Mouse (Mus musculus) gastrocnemius, postnatal 10 days (tissue): ENCODE measurements around the gene Slbp. TPM values are rescaled to one million over a fixed set of nuclear protein-coding genes. Genes with fewer than 3 reads are reported as not detected.

ENCODE experiments used
- DNase-seq: peaks from one replicate; pipeline ENCODE4 v3.0.0; 2021; ENCODE audit warnings: mixed read lengths
- total RNA-seq, 2 experiments: library from RNA; stranded (reverse); gene quantifications; 2 replicates each; pipeline ENCODE4 v1.2.3; 2021

The Slbp gene
- total RNA-seq, 2 experiments from 2014 or later: 17.9 to 24.6 TPM

DNA sequence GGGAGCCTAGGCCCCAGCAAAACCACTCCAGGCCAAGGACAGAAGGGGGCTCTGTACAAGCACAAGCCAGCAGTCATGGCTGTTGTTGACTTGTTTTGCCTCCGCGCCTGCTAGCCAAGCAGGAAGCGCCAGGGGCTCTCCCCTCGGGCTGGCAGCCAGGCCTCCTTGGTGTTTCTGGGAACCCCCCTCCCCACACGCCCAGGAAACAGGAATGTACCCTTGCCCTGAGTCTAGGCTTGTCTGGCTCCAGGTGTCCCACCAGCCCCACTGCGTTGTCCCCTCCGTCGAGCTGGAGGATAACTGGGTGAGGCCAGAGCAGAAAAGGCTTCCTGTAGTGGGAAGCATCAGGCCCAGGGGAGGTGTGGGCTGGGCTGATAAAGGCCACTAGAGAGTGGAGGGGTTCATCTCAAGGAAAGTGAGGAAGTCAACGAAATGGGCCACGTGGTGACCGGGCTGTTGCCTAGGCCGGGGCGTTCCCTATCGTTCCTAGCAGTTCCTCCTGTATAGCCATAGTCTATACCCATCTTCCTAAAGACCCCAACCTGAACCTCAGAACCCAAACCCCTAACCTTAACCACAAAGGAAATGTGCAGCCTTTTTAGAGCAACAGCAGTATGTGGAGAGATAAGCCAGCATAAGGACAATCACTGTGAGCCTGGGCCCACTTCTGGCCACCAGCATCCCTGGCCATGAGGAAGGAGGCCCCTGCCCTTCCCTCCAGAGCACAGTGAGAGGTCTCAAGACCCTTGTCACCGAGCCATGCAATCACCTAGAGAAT, 29.4 kb upstream of the Slbp start:
- DNase-seq: no peak

DNA sequence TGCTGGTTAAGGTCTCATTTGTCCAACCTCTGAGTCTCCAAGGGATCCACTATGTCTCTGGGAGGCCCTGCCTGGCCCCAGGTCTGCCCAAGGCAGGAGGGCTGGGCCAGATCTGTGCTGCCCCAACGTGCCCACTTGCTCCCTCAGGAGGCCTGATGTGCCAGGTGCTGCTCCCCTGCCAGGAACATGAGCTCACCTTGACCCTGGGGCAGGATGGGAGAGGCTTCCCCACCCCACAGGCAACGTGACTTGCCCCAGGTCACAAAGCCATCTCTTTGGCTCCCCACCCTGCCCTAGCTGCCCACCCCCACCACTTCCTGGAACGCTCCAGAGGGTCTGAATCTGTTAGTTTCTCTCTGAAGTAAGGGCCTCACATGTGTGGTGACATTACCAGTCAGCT, 28.7 kb upstream of the Slbp start:
- DNase-seq: no peak

DNA sequence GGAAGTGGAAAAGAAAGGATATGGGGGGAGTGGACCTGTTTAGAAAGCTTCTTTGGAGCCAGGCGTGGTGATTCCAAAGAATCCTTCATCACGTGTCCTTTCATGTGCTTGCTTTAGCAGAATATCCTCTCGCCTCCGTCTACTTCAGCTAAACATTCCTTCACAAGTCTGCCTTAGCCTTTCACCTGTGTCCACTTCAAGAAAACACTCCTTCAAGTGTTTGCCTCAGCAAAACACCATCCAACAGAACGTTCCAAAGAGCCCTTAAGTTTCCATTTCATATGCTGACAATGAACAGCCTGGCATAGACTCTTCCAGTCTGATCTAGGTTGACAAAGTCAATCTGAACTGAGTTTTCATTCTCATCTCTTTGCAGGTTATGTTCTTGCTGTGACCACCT, 25.9 kb upstream of the Slbp start:
- DNase-seq: no peak

DNA sequence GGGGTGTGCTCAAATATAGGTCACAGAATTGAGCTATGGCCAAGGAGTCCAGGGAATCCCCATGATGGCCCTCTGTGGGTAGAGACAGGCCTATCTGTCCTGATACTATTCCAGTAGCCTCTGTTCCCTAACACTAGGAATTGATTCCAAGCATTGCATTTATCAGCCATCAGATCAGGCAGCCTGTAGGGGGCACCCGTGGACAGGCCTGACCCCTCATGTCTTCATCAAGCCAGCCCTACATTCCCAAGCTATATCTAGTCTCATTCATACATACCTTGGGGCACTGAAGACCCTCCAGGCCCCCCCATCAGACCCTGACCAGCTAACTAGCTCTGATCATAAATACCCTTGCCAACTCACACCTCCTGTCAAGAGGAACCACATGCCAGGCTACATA, 23.6 kb upstream of the Slbp start:
- peak; percentile 72 for DNase-seq

DNA sequence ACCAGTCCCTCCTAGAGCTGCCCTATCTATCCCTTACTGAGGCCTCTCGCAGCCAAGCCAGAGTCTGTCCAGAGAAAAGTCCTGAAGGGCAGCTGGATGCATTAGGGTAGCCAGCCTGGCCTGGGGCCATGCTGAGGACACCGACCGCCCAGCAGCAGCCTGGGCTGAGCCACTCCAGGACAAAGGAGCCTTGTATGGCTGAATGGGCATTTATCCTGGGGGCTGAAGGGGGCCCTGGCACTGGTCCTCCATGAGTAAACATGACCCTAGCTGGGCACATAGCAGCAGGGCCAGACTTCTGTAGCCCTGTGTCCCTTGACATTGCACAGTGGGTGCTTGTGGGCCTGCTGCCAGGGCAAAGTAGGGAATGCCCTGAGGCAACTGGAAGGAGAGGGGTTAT, 22.1 kb upstream of the Slbp start:
- DNase-seq: peak; percentile 47

DNA sequence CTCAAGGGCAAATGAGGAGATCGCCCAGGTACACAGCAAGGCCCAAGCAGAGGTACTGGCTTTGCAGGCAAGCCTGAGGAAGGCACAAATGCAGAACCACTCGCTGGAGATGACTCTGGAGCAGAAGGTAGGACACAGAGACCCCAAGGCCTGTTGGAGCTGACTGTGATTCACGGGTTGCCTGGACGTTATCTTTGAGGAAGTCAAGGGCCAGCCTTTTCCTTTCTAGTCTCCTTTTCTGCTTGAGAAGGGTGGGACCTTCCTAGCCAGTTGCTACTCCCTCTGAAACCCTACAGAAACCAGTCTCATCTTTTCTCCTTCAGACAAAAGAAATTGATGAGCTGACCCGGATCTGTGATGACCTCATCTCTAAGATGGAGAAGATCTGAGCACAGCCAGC, 19.3 kb upstream of the Slbp start:
- no peak for DNase-seq

DNA sequence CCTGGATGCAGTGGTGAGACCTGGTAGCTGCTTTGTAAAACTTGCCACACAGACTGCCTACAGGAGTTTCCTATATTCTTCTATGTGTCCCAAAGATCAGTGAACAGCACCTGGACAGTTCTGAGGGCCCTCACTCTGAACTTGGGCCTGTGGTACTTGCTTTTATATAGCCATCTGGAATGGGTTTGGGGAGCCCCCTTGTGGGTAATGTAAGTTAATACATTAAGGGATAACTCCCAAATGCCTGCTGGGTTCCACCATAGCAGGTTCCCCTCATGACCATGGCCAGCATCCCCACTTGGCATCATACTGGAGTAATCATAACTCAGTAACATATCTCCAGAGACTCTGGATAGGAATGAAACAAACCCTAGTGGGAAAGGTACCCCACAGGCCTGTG, 15.8 kb upstream of the Slbp start:
- DNase-seq: no peak

DNA sequence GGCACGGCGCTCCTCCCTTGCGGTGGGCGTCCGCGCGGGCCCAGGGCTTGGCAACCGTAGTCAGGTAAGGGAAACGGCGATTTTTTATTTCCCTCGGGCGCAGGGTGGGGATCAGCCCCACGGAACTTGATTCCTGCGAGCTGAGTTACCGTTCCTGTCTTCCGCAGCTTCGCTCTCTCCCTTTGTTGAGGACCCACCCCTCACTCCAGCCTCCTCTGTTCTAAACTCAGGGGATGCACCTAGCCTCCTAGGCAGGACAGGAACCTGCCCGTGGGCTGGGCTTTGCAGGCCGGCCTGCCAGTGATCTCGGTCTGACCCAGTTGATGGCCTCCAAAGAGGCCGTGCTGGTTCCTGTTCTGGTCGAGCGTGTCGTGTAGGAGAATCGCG, 6.3 kb upstream of the Slbp start:
- DNase-seq: no peak

DNA sequence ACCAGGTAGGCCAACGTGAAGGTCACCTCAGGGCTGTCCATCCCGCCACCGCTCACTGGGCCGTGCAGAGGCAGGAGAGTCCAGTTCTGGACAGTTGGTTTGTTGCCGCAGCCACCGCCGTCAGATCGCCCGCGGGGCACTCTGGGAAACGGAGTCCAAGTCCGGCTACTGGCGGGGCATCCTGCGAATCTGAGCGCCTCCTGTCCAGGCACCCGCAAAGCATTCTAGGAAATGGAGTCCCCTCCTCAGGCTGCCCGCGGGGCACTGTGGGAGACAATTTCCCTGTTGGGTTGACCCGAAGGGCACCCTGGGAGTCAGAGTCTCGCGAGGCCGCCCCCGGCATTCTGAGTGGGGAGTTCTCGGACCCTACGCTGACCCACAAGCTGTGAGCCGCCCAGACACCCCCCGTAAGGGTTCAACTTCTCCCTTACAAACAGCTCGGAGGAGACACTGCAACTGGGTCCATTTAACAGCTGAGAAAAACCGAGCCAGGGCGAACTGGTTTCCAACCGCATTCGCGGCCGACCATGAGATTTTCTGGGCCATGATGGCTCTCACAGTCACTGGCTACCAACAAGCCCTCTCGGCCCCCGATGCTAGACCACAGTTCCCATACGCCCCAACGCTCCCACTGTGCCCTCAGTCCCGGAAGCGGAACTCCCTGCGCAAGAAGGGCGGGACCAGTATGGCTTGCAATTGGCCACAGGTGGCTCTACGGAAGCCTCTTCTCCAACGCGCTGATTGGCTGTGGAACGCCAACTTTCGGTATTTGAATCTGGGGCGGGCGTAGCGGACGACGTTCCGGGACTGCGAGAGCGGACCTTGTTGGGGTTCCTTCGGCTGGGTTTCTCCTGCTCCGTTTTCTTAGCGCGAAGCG, 5.7 kb upstream of the Slbp start, which contains the start of the genes Tacc3 and Tmem129:
TSS of gene Tacc3 (plus strand) at position 342 of the 877 bp plus-strand sequence.
TSS of gene Tmem129 (minus strand) at position 630 of the 877 bp plus-strand sequence.
- peak; percentile 93 for DNase-seq

DNA sequence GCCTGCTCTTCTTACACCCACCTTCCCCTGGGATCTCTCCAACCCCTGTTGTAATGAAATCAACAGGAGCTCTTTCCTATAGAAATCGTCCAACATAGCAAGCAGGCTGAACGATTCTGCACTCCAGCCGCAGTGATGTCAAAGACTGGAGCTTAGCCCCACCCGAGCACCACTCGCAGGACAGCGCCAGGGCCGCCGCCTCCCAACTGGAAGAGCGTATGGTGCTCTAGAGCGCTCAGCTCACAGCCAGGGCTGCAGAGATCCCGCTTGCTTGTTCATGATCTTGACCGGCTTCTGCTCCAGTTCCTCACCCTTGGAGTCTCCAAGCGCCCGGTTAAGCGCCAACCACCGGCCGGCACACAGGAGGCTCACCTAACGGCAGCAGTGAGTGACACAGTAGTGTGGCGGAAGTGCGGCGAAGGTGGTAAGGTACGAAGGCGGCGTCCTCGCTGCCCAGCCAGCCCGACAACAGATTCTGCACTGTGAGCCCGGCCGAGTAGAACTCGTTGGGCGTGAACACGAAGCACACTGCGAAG, 4.9 kb upstream of the Slbp start:
- DNase-seq: no peak

DNA sequence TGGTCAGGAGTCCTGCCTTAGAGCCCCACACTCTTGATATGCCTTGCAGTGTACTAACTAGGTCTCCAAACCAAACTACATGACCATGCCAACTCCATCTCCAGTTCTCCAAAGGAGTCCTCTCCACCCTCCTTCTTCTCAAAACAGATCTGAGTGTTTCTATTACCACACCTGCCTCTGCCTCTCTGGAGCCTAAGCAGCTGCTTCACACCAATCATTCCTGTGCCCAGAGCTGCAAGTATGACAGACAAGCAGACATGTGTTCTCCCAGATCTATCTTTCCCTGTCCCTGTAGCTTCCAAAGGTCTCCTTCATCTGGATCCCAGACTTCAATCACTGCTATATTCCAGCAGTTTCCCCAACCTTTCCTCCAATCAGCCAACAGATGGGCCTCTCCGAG, 4.4 kb upstream of the Slbp start:
- no peak for DNase-seq

DNA sequence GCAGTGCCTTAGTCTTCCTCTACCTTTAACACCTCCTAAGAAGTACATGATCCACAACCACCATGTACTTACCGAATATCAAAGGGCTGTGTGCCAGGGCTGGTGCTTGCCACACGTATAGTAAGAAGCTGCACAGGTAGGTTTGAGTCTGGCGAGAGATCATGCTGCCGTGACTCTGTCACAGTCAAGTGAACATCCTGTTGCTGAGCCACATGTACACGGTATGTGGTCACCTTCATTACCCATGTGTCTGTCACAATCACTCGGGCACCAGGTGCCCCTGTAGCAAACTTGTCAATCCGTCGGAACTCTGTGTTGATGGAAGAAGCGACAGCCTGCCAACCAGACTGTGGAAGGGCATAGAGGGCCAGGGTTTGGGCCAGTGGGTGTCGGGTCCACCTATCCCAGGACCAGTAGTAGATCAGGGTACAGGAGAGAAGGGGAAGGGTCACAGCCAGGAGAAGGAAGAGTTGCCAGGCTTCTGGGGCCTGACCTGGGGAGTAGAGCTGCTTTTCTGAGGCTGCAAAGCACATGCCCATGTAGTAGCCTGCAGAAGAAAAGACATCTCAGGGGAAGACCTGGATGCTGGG, 3.0 kb upstream of the Slbp start:
- no peak for DNase-seq

DNA sequence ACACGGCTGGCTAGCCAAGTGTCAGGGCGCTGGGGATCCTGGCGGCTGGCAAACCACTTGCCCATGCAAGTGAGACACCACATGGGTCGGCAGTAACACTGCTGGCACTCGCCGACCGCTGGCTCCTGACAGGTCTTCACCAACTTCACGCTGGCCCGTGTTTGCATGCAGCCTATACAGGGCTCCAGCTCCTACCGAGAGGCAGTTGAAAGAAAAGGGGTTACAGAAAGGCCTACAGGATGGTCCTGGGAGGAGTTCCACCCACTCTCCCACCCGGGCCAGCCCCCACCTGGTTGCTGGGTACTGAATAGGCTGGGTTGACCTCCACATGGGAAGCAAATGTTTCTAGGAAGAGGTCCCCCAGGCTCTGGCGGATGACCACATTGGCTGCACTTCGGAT, 2.0 kb upstream of the Slbp start:
- peak; percentile 17 for DNase-seq

DNA sequence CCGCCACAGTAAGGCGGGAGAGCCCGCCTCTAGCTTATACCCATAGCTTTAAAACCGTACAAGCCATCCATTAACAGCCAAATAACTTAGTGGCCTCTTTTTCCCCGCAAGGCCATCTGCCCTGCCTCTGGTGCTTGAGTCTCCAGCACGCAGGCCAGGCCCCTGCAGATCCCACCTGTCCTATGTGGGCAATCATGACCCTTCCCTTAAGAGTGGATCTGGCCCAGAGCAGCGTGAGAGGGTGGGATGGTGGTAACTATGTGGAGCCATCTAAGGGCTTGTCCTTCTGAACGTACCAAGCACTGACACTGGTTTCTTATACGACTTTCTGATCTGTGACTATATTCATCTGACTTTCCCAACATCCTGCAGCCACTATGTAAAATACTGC, 404 bp upstream of the Slbp start:
- DNase-seq: no peak

DNA sequence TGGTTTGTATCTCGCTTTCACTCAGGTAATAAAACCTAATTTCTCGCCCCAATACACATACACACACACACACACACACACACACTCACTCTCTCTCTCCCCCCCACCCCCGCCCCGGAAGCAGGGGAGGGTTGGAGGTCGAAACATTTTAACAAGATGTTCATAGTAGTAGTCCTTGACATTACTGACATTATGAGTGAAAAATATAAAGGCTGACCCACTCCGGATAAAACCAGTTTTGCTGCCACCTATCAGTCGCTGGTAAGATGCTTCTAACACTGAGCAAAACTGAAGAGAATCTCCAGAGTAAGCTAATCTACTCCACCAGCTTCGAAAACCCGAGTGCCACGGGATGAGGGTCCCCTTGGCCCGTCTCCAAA, 843 bp downstream of the Slbp start:
- no peak for DNase-seq

DNA sequence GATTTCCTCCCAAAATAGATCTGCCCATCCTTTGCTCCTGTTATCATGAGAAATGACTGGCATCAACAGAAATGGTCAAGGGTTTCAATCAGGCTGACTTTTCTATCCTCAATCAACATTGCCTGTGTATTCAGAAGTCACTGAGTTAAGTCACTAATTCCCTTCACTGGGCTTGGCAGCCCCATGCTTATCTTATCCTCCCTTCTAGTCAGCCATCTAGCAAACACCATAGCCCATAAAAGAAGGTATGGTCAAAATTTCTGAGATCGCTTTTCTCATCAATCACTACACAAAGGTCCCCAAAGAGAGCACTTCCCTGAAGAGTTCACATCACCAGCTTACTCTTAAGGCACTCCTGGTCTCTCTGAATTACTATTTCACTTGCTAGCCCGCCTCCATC, 1.4 kb downstream of the Slbp start:
- no peak for DNase-seq

DNA sequence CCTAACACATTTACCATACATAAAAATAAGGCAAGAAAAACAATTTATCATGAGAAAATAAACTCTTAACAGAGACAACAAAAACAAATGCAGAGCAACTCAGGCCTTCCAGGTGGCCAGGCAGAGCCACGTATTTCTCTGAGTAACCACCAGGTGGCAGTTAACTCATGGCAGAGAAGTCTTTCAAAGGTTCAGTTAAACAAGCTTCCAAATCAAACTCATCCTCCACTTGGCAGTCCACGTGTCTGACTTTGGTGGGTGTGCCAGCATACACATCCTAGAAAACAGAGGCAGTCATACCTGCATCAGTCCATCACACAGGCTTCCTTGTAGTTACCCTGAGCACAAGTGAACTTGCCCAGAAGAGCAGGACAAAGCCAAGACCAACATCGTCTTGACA, 11.7 kb downstream of the Slbp start:
- DNase-seq: peak; percentile 14

DNA sequence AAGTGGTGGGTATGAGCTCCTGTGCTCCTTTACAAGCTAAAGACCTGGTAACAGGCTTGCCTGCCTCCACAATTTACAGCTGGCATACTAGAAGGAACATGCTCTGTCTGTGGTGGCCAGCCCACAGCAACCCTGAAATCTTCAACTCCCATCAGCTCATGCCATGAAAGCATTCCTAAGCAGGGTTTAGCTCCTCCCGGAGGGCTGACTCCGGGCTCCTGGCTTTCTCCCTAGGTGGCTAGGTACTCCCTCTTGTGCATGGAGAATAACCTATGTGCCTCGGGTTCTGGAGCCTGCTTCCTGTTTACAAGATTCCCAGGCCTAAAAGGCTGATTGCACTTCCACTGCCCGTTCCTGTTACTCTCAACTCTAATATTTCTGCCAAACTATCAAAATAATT, 13.5 kb downstream of the Slbp start:
- DNase-seq: no peak

DNA sequence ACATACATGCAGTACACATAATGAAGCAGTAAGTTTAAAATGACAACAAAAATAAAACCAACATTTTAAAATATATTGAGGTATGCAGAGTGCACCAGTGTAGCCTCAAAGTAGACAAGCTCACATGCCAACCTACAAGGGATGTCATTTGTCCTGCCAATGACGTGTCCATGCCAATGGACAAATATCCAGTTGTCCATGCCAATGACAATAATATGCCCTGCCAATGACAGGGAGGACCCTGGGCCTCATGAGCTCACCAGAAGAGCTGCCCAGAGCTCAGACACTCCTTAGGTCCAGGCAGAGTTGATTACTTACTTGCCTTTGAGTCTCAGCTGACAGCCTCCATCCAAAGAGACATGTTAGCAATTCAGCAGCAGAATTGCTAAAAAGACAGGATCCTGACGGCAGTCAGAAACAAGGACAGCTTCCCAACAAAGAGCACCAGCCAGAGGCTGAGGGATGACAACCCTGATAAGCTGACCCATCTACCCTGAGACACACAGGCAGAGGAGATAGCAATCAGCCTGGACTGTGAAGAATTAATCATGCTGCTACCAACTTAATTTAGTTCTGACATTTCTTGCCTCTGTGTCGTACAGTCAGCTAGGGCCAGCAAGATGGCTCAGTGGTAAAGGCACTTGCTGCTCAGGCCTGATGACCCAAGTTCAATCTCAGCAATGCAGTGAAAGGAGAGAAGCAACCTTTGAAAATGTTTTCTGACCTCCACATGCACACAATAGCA, 14.6 kb downstream of the Slbp start:
- DNase-seq: no peak

DNA sequence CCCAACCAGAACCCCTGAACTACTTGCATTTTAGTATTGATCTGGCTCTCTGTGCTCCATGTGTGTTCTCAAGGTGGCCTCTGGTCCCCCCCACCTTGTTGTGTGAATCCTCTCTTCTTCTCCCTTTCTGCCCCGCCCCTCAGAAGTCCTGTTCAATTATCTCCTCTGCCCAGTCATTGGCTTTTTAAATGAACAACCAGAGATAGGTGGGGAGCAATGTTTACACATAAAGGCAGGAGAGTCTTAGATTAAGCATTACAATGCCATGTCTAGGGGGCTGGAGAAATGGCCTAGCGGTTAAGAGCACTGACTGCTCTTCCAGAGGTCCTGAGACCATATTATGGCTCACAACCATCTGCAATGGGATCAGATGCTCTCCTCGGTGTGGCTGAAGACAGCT, 17.0 kb downstream of the Slbp start:
- DNase-seq: no peak

DNA sequence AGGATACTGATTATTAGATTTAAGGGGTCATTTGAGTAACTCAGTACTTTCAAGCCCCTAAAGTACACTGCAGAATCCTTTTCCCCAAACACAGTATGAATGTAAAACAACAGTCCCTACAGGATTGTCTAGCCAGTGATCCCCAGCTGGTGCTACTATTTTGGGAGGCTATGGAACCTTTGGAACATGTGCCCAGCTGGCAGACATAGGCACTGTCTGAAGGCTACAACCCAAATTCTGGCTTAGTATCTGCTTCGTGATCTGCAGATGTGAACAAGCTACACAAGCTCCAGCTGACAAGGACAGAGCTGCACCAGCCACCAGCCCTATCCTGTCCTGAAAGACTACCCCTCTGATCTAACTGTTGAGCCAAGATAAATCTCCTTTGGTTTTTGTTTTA, 19.8 kb downstream of the Slbp start:
- DNase-seq: peak; percentile 23

DNA sequence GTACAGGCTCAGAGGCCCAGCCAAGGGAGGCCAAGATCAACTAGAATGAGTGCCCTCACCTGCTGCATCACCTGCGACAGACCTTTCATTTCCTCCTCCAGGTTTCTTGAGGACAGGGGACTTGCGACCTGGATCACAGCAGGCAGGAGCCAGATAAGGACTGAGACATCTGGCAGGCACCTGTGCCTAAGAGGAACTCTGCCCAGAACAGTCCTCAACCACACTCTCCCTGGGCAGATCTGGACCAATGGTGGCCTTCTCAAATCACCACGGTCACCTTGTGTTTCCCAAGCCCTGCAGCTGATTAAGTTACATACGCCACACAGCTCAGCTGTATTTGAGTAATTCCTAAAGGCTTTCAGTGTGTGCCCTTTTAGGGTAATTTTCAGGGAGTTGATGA, 21.8 kb downstream of the Slbp start:
- no peak for DNase-seq
